Mouse (Mus musculus) G1E (cell line): Measurements from ENCODE around the gene Fbxw15. TPM values are rescaled to one million over a fixed set of nuclear protein-coding genes. Genes with fewer than 3 reads are reported as not detected.
"Not testable (repeated sequence)": the region's sequence is repeated elsewhere in the genome, so short reads cannot be mapped to it uniquely, and the experiment has no call there.

Experiments used
- ATAC-seq: 2 replicates; pipeline ENCODE4 v1.8.0; 2016; ENCODE audit warnings: mild to moderate bottlenecking; ENCODE audit not compliant: insufficient number of reproducible peaks, poor library complexity, low FRiP score, severe bottlenecking; ENCODE audit errors: extremely low read depth
- DNase-seq: peaks from one replicate; pipeline ENCODE4 v3.0.0; 2012; ENCODE audit warnings: low spot score
- H3K27me3 ChIP-seq: 2 replicates; pipeline ENCODE4 v1.6.1; 2012; ENCODE audit warnings: mild to moderate bottlenecking, low read length, inconsistent platforms; ENCODE audit not compliant: insufficient read depth
- H3K36me3 ChIP-seq: replicated peaks from 2 replicates; pipeline ENCODE3; 2012; ENCODE audit warnings: mild to moderate bottlenecking, inconsistent platforms
- H3K4me1 ChIP-seq: 2 replicates; pipeline ENCODE4 v1.6.1; 2012; ENCODE audit warnings: low read depth, low read length, inconsistent platforms, mixed read lengths; ENCODE audit not compliant: insufficient read depth
- H3K4me3 ChIP-seq: 2 replicates; pipeline ENCODE4 v1.5.1; 2012; ENCODE audit warnings: low read depth, mild to moderate bottlenecking, inconsistent platforms, low read length, moderate library complexity, mixed read lengths
- H3K9me3 ChIP-seq: replicated peaks from 2 replicates; pipeline ENCODE4 v1.6.1; 2012; ENCODE audit warnings: inconsistent platforms
- CTCF ChIP-seq: IDR thresholded peaks from 2 replicates; pipeline ENCODE4 v1.5.1; 2012; ENCODE audit warnings: low read depth, low read length, inconsistent platforms, mixed read lengths
- GATA1 ChIP-seq: IDR thresholded peaks from 2 replicates; pipeline ENCODE4 v1.6.1; 2012; ENCODE audit warnings: borderline replicate concordance, low read length, inconsistent platforms, mixed read lengths
- GATA2 ChIP-seq: IDR thresholded peaks from 2 replicates; pipeline ENCODE4 v1.6.1; 2012; ENCODE audit warnings: low read depth, low read length, inconsistent platforms, borderline replicate concordance
- POLR2AphosphoS5 ChIP-seq: IDR thresholded peaks from 2 replicates; pipeline ENCODE4 v1.6.1; 2012; ENCODE audit warnings: low read depth, low read length, inconsistent platforms; ENCODE audit not compliant: insufficient replicate concordance
- TAL1 ChIP-seq: conservative IDR thresholded peaks from 2 replicates; pipeline ENCODE4 v1.6.1; 2012; ENCODE audit warnings: low read depth, low read length, inconsistent platforms, mixed read lengths
- polyA plus RNA-seq: library from polyadenylated mRNA; stranded (reverse); fragments of >175 nt; gene quantifications from 2 replicates; pipeline ENCODE4 v1.2.3, GENCODE M21; 2012
- total RNA-seq, 2 experiments: library from RNA; stranded (forward) in 1 of 2; stranded (reverse) in 1 of 2; fragments of 200-1000 nt in 1 of 2; fragments of >200 nt in 1 of 2; fragmentation: Nextera tagmentation in 1 of 2; gene quantifications; 2 replicates each; pipeline ENCODE4 v1.2.3; 2014 to 2017

Gene Fbxw15
- total RNA-seq (2014; fragmentation: Nextera tagmentation) = not detected in 2 replicates
- not detected in 2 replicates for total RNA-seq (2017)
- not detected in 2 replicates for polyA plus RNA-seq

DNA sequence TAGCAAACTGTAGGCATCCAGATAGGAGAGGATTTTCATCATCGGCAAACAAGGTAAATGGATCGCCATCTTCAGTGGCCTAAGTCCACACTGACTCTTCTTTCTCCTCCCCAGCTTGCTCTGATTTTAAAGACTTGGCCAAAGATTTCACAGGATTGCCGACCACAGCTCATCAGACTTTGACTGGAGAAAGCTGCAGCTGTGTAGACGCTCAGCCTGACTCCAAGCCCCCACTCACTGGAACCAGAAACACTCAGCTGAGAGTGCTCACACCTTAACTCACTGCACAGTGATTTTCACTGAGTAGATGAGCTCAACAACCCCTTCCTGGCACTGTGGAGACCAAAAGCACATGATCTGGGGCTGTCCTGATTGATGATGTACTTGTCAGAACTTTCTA is at the start of gene Fbxw15:
Gene Fbxw15, minus strand, starts transcription at position 101 of the 400 bp plus-strand sequence.
- not testable (repeated sequence) for H3K9me3 ChIP-seq, ATAC-seq, H3K27me3 ChIP-seq, DNase-seq, H3K36me3 ChIP-seq, H3K4me1 ChIP-seq, H3K4me3 ChIP-seq

DNA sequence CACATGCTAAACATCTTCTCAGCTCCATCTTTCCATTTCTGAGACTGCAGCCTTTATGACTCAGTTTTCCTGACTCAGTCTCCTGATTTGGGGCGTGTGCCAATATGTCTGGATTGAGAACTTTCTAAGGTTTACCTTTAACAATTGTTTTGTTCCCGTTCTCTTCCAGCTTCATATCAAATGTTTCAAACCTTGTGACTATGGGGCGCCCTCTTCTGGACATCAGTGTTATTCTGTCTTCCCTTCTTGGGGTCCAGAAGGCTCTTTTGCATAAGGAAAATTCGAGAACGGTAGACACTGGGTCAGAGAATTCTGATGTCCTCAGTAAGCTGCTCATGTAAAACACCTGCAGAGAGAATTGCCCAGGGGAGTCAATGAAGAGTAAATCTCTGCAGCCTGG is 38.8 kb upstream of the Fbxw15 start:
- H3K27me3 ChIP-seq, H3K36me3 ChIP-seq, H3K4me3 ChIP-seq, H3K4me1 ChIP-seq, ATAC-seq, DNase-seq, H3K9me3 ChIP-seq: not testable (repeated sequence)

DNA sequence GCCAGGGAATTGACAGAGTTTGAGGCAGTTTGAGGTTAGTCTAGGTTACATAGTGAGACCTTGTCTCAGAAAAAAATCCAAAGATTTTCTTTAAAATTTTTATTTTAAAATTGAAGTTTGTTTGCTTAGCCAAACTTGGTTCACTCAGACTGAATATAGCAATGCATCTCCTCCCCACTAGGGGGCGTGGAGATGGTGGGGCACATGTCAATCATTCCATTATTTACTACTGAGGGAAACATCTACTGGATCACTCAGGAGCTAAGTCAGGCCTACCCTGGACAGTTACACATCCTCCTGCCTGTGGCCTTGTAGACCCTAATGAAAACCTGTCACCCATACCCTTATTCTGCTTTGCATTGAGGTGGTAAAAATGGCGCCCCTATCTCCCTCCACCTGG is 34.1 kb upstream of the Fbxw15 start:
- not testable (repeated sequence) for H3K27me3 ChIP-seq, H3K4me1 ChIP-seq, ATAC-seq, H3K9me3 ChIP-seq, H3K4me3 ChIP-seq, DNase-seq, H3K36me3 ChIP-seq
- TF ChIP-seq CTCF = peak; percentile 43; the same call in 1 of the 2 replicates

DNA sequence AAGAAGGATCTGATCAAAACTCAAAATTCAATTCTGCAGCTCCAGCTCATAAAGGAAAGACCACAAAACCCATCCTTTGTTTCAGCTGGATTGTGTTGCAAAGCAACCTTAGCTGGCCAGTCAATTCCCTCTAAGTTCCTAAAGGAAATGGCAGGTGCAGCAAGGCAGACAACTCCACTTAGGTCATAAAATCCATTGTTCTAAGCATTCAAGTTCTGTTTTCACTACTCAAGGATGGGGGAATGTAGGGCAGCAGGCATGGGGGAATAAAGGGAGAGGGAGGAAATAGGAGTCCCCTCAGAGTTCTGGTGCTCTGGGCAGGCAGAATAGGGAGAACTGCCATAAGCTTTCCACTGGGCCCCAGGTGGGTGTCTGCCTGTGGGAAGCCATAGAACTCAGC is 29.2 kb upstream of the Fbxw15 start:
- Histone ChIP-seq H3K36me3 (no peaks in the 10 kb centered on the region), H3K4me1 (no peaks in the 10 kb centered on the region), H3K4me3 (no peak overlapping the region), H3K9me3 (no peaks in the 10 kb centered on the region), H3K27me3 (no peaks in the 10 kb centered on the region)
- ATAC-seq (no peak), DNase-seq (no peak)
- TF ChIP-seq GATA1 (no peak), GATA2 (no peak), TAL1 (no peak), CTCF (no peak), POLR2AphosphoS5 (no peak)

DNA sequence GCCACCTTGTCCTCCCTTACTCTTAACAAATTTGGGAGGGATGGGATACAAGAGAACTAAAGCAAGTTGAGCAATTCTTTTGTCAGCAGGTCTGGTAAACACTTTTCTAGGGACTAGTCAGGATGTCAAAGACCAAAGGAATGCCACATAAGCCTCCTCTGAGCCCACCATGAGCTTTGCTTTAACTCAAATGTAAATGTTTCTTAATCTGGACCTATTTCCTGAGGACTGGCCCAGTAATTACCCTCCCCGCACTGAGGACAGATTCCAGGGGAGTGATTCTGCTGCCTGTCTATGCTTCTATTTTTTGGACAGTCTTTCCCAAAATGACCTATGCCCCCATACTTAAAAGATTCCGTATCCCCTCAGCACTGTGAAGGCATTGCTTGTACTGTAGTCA is 26.8 kb upstream of the Fbxw15 start:
- H3K36me3 ChIP-seq = no peaks in the 10 kb centered on the region
- ATAC-seq = no peak
- H3K9me3 ChIP-seq = no peaks in the 10 kb centered on the region
- no peak overlapping the region for H3K4me3 ChIP-seq
- no peak for DNase-seq
- no peaks in the 10 kb centered on the region for H3K4me1 ChIP-seq
- TF ChIP-seq CTCF (no peak), TAL1 (no peak), GATA1 (no peak), GATA2 (no peak), POLR2AphosphoS5 (no peak)
- no peaks in the 10 kb centered on the region for H3K27me3 ChIP-seq

DNA sequence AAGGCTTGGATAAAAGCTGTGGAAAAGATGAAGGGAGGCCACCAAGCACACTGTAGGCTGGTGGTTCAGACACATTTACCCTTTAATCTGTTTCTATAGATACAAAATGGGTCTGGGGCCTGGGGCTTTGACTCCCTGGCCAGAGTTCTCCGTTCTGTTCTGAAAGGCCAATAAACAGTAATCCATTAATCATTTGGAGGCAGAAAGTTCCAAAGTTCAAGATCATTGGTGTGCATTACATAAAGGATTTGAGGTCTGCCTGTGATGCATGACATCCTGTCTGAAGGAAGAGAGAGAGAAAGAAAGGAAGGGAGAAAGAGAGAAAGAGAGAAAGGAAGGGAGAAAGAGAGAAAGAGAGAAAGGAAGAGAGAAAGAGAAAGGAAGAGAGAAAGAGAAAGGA is 2.5 kb downstream of the Fbxw15 start:
- DNase-seq = no peak
- Histone ChIP-seq H3K4me3 (no peak overlapping the region), H3K9me3 (peaks cover 6% of the 10 kb centered on the region), H3K4me1 (no peaks in the 10 kb centered on the region), H3K27me3 (no peaks in the 10 kb centered on the region), H3K36me3 (no peaks in the 10 kb centered on the region)
- TF ChIP-seq GATA1 (no peak), TAL1 (no peak), GATA2 (no peak), POLR2AphosphoS5 (no peak), CTCF (no peak)
- no peak for ATAC-seq

DNA sequence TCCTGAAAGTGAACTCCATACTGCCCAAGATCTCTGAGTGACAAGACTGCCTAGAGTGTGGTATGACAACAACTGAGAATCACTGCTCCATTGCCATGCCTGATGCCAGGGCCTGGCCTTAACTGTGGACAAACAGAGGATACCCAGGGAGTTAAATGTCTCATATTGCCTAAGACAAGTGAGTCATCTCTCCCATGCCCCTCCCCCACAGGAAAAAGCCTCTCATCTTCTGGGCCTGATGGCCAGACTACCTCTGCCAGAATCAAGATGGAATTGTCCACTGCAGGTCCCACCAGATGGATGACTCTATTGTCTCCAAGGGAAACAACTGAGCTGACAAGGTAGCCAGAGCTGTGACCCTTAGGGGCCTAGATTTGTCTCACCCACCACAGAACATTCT is 6.0 kb downstream of the Fbxw15 start:
- not testable (repeated sequence) for DNase-seq, H3K27me3 ChIP-seq, H3K36me3 ChIP-seq, H3K4me3 ChIP-seq, H3K9me3 ChIP-seq, H3K4me1 ChIP-seq, ATAC-seq

DNA sequence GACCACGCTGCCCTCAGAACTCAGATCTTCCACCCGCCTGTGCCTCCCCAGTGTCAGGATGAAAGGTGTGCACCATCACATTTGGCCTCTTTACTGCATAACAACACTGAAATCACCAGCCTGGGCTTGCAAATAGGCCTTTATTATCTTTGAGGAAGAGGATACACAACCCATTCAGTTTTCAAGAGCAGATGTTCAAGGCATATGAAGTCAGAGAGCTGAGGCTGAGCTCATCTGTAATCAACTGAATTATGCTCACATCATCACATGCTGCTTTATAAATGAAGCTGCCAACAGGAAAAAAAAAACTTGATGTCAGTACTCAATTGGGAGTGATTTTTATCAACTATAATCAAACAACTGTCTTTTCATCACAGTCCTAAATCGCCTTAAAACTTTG is 15.6 kb downstream of the Fbxw15 start:
- ATAC-seq (no peak), DNase-seq (no peak)
- no peak overlapping the region for H3K4me3 ChIP-seq

DNA sequence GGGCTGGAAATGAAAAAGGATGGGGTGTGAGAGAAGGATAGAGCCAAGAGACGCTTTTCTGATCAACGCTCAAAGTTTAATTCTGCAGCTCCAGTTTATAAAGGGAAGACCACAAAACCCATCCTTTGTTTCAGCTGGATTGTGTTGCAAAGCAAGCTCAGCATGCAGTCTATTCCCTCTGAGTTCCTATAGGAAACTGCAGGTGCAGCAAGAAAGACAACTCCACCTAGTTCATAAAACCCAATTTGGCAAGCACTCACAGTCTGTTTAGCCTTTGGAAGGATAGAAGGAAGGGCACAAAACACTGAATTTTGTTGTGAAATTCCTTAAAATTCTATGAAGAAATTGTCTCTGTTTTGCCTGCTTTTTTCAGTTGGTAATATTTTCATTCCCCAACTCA is 18.4 kb downstream of the Fbxw15 start:
- not testable (repeated sequence) for ATAC-seq, H3K36me3 ChIP-seq, H3K9me3 ChIP-seq, H3K4me3 ChIP-seq, DNase-seq, H3K27me3 ChIP-seq, H3K4me1 ChIP-seq

More for the DNA sequence above, 15.6 kb downstream of the Fbxw15 start:
- Histone ChIP-seq H3K4me1 (no peaks in the 10 kb centered on the region), H3K9me3 (no peaks in the 10 kb centered on the region), H3K27me3 (no peaks in the 10 kb centered on the region), H3K36me3 (no peaks in the 10 kb centered on the region)
- TF ChIP-seq CTCF (no peak), GATA2 (no peak), GATA1 (no peak), POLR2AphosphoS5 (no peak), TAL1 (no peak)
